Mouse (Mus musculus) C2C12 (cell line): ENCODE data around the gene Atr.

Experiments
- CEBPB ChIP-seq: IDR thresholded peaks from one replicate; pipeline ENCODE4 v1.6.1; 2011; ENCODE audit warnings: low read depth, mild to moderate bottlenecking, control low read depth, moderate library complexity
- CTCF ChIP-seq: IDR thresholded peaks from one replicate; pipeline ENCODE4 v1.5.1; 2011; ENCODE audit not compliant: control insufficient read depth, insufficient read depth, insufficient read length
- MAX ChIP-seq: IDR thresholded peaks from one replicate; pipeline ENCODE4 v1.6.1; 2011; ENCODE audit warnings: mild to moderate bottlenecking, control low read depth
- USF1 ChIP-seq: IDR thresholded peaks from one replicate; pipeline ENCODE4 v1.6.1; 2011; ENCODE audit warnings: low read depth, mild to moderate bottlenecking, control low read depth, moderate library complexity

GRCm38 (mm10) chr9:95954585-95955461 is 97.4 kb downstream of the Atr start, which contains the start of gene Xrn1:
- TF ChIP-seq CTCF (no peak), USF1 (no peak), CEBPB (no peak), MAX (peak; percentile 29)
